In the genomic region with DNA sequence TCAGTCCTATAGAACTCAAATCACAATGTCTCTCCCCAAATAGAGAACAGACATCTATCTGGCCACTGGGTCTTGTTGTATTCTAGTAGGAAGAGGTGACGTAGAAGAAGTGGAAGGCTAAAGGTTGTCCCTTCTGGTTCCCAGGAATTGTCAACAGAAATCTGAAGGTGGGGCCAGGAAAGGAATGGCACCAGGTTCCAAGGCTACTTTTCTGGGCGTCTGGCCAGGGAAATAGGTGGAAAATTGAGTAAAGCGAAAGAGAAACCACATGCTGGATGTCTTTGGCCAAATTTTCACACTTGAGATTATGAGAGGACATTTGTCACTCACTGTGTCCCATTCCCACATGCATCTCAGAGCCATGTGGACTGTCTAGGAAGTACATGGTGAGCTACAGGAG, we compare ENCODE assay signal across 12 mouse cellular contexts.
DNase-seq lines count a peak whose midpoint lies in the region; ATAC-seq and TF ChIP-seq lines count a peak whose summit lies in the region.
"Had no signal": no experiment of that assay in that cellular context is flagged by ENCODE, and none has a peak within 500 bp of the region (broad histone marks: within the 10 kb centered on the region; RNA-seq: fewer than 3 reads in every experiment).

No protein-coding gene starts in this region.

- H3K27ac ChIP-seq in heart, embryonic 12.5 days (ENCODE audit: poor library complexity, severe bottlenecking), result no peak overlapping the region
- H3K27ac ChIP-seq in stomach, postnatal 0 days (replicated peaks), result no peak overlapping the region
- no peak overlapping the region for H3K27ac ChIP-seq in hindbrain, embryonic 10.5 days
- H3K27ac ChIP-seq: limb, embryonic 10.5 days; neural tube, embryonic 15.5 days had no signal

- H3K4me1 ChIP-seq in heart, embryonic 12.5 days (replicated peaks), result peaks cover 7% of the 10 kb centered on the region; the same call in 1 of the 2 replicates
- no peaks in the 10 kb centered on the region for H3K4me1 ChIP-seq in stomach, postnatal 0 days (replicated peaks; ENCODE audit: control insufficient read depth, insufficient read depth)
- peaks cover 11% of the 10 kb centered on the region for H3K4me1 ChIP-seq in hindbrain, embryonic 10.5 days (replicated peaks)

- H3K36me3 ChIP-seq in heart, embryonic 12.5 days, result no peaks in the 10 kb centered on the region
- H3K36me3 ChIP-seq in stomach, postnatal 0 days (ENCODE audit: control insufficient read depth, insufficient read depth, low read length), result no peaks in the 10 kb centered on the region
- no peaks in the 10 kb centered on the region for H3K36me3 ChIP-seq in hindbrain, embryonic 10.5 days
- H3K36me3 ChIP-seq: limb, embryonic 10.5 days; neural tube, embryonic 15.5 days had no signal

- TF ChIP-seq CTCF in stomach, postnatal 0 days (IDR thresholded peaks at IDR 0.05; ENCODE audit: low read depth), result no peak

- no peaks in the 10 kb centered on the region for H3K9me3 ChIP-seq in heart, embryonic 12.5 days (replicated peaks)
- no peaks in the 10 kb centered on the region for H3K9me3 ChIP-seq in stomach, postnatal 0 days (ENCODE audit: control insufficient read depth, low read length)
- H3K9me3 ChIP-seq in hindbrain, embryonic 10.5 days, result no peaks in the 10 kb centered on the region
- H3K9me3 ChIP-seq: limb, embryonic 10.5 days; neural tube, embryonic 15.5 days had no signal

- H3K4me2 ChIP-seq in heart, embryonic 12.5 days, result no peak overlapping the region
- no peak overlapping the region for H3K4me2 ChIP-seq in stomach, postnatal 0 days (replicated peaks; ENCODE audit: low read depth)
- H3K4me2 ChIP-seq: neural tube, embryonic 15.5 days had no signal

- peak; percentile 49 to 57 for DNase-seq in heart, adult 18-20 months
- DNase-seq in lung, adult 18-20 months, result peak; percentile 42 to 76
- no peak for DNase-seq in lung, postnatal 14 days
- DNase-seq in heart, postnatal 25 days (ENCODE audit: low spot score), result peak; percentile 27
- DNase-seq in stomach, postnatal 0 days (ENCODE audit: low spot score), result peak; percentile 62
- DNase-seq in hindbrain, embryonic 10.5 days (ENCODE audit: low spot score), result no peak
- no peak for DNase-seq in urinary bladder, adult 2 months (ENCODE audit: low spot score)
- DNase-seq: right cerebral cortex, adult 18-20 months had no signal

- H3K4me3 ChIP-seq in heart, embryonic 12.5 days, result no peak overlapping the region
- no peak overlapping the region for H3K4me3 ChIP-seq in stomach, postnatal 0 days (ENCODE audit: low read depth, low read length)
- no peak overlapping the region for H3K4me3 ChIP-seq in hindbrain, embryonic 10.5 days
- H3K4me3 ChIP-seq: limb, embryonic 10.5 days; neural tube, embryonic 15.5 days had no signal

- WGBS in heart, embryonic 12.5 days, result 72% methylated on average over 3 of the region's 3 CpGs
- WGBS in stomach, postnatal 0 days, result 66% methylated on average over 3 of the region's 3 CpGs
- WGBS in hindbrain, embryonic 10.5 days, result 86% methylated on average over 3 of the region's 3 CpGs

- H3K9ac ChIP-seq in heart, embryonic 12.5 days, result no peak overlapping the region
- H3K9ac ChIP-seq in stomach, postnatal 0 days (ENCODE audit: low read length), result no peak overlapping the region
- H3K9ac ChIP-seq: neural tube, embryonic 15.5 days had no signal

- ATAC-seq in heart, embryonic 12.5 days (ENCODE audit: insufficient number of reproducible peaks, low FRiP score), result no peak
- peak; percentile 27; the same call in 1 of the 2 replicates for ATAC-seq in stomach, postnatal 0 days (ENCODE audit: low FRiP score, low TSS enrichment)
- ATAC-seq: hindbrain, embryonic 16.5 days had no signal

- peaks cover 63% of the 10 kb centered on the region for H3K27me3 ChIP-seq in heart, embryonic 12.5 days (replicated peaks)
- no peaks in the 10 kb centered on the region for H3K27me3 ChIP-seq in stomach, postnatal 0 days (ENCODE audit: control insufficient read depth, insufficient read depth, low read length)
- peaks cover 90% of the 10 kb centered on the region for H3K27me3 ChIP-seq in hindbrain, embryonic 10.5 days (ENCODE audit: insufficient read depth, poor library complexity, severe bottlenecking)

- intact Hi-C loops in heart, postnatal 25 days (cut with DNase I), result no loop called here

- no peak for TF ChIP-seq EP300 in stomach, postnatal 0 days (optimal IDR thresholded peaks at IDR 0.05)

Comparison
In these comparisons a context has a peak if more than half of its experiments do, and no peak if none do; other contexts are left out.
1. DNase-seq: peak in heart, adult 18-20 months (2 of 2), lung, adult 18-20 months (2 of 2), heart, postnatal 25 days (single experiment) and stomach, postnatal 0 days (single experiment); none in lung, postnatal 14 days (single experiment), hindbrain, embryonic 10.5 days (single experiment) and urinary bladder, adult 2 months (single experiment).